Mouse (Mus musculus) heart, adult 2 months (tissue): ENCODE results near the gene Arrb1. TPM values are rescaled to one million over a fixed set of nuclear protein-coding genes. Genes with fewer than 3 reads are reported as not detected.
A peak's percentile ranks its signal among the peaks of the same experiment; 100 is the strongest.

Experiments
- DNase-seq, 2 experiments: peaks; one replicate each; pipeline ENCODE4 v3.0.0; 2021
- H3K27ac ChIP-seq: fragments of 200-600 bp; 2 replicates; pipeline ENCODE4 v1.8.1; 2022
- H3K27me3 ChIP-seq: fragments of 200-500 bp; 2 replicates; pipeline ENCODE4 v1.6.1; 2012; ENCODE audit warnings: mild to moderate bottlenecking, low read length, inconsistent platforms, mixed read lengths; ENCODE audit not compliant: control insufficient read depth, insufficient read depth
- H3K36me3 ChIP-seq: fragments of 200-500 bp; 2 replicates; pipeline ENCODE4 v1.6.1; 2012; ENCODE audit warnings: low read length, inconsistent platforms; ENCODE audit not compliant: control insufficient read depth, insufficient read depth
- H3K4me1 ChIP-seq: fragments of 200-500 bp; 2 replicates; pipeline ENCODE4 v1.6.1; 2011; ENCODE audit warnings: low read length; ENCODE audit not compliant: control insufficient read depth, insufficient read depth
- H3K4me3 ChIP-seq: fragments of 200-600 bp; 2 replicates; pipeline ENCODE4 v1.8.1; 2022
- H3K79me2 ChIP-seq: fragments of 200-500 bp; replicated peaks from 2 replicates; pipeline ENCODE4 v1.6.1; 2012; ENCODE audit warnings: mild to moderate bottlenecking, inconsistent platforms, low read length, moderate library complexity, mixed read lengths; ENCODE audit not compliant: control insufficient read depth, insufficient read depth
- H3K9ac ChIP-seq: fragments of 200-500 bp; 2 replicates; pipeline ENCODE4 v1.6.1; 2012; ENCODE audit warnings: low read depth, mild to moderate bottlenecking, control low read depth, inconsistent platforms, low read length, mixed read lengths
- CTCF ChIP-seq: fragments of 200-600 bp; IDR thresholded peaks from 2 replicates; pipeline ENCODE4 v1.8.1; 2022; ENCODE audit warnings: antibody characterized with exemption, mild to moderate bottlenecking, moderate library complexity
- EP300 ChIP-seq: fragments of 200-500 bp; IDR thresholded peaks from 2 replicates; pipeline ENCODE4 v1.6.1; 2011; ENCODE audit warnings: low read depth, low read length, control low read depth; ENCODE audit not compliant: insufficient read depth
- POLR2A ChIP-seq: fragments of 200-500 bp; IDR thresholded peaks from 2 replicates; pipeline ENCODE4 v1.6.1; 2011; ENCODE audit warnings: mild to moderate bottlenecking, low read depth, low read length, control low read depth; ENCODE audit not compliant: insufficient read depth
- WGBS: fragments of 180-500 bp; shearing (Covaris S2); methylation state at CpG from one replicate; pipeline ENCODE4 v1.1.7; 2018; 5-methylcytosine and 5-hydroxymethylcytosine counted together
- intact Hi-C: fragments of 180-260 bp; cut with DNase I; formaldehyde crosslinking; loops from one replicate; pipeline ENCODE4 v1.15.1; 2025
- polyA plus RNA-seq: library from polyadenylated mRNA; depleted of rRNA; stranded (reverse); fragments of >200 nt; gene quantifications from 2 replicates; pipeline ENCODE4 v1.2.3, GENCODE M21; 2012
- total RNA-seq, 2 experiments: library from RNA; stranded (reverse); gene quantifications; 2 replicates each; pipeline ENCODE4 v1.2.3; 2021

Arrb1 gene
- total and polyA plus RNA-seq, 3 experiments, result 15.6 to 22.4 (median 16.1) TPM

DNA sequence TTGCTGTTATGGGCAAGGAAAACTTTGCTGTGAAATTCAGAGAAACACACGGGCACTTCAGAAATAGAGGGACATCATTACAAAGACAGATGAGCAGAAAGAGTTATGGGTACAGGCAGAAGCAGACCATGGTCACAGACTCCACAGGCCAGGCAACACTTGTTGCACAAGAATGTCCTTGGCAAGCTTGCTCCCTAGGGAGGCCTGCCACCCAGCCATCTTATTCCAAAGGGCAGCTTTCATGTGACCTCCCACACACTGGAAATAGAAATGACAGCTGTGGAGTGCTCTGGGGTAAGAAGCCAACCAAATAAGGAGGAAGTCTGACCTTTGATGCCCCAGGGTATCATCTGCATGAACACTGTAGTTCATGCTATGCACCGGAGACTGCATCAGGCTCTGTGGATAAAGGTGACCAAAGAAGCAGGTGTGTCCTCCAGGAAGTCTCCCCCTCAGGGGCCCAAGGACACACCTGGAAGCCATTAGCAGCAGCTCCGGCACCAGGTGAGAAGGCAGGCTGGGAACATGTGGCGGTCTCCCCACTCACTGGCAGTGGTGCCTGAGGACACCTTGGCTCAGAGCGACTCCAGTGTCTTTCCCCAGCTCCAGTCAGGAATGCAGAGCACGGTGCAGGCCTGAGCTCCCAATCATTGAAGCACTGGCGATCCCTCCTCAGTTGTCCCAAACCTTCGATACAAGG is 98.8 kb downstream of the Arrb1 start:
- intact Hi-C loops, result no loop called here
- no peaks in the 10 kb centered on the region; the same call in 1 of the 2 replicates for H3K27me3 ChIP-seq
- H3K9ac ChIP-seq, result no peak overlapping the region
- no peak overlapping the region for H3K27ac ChIP-seq
- no peaks in the 10 kb centered on the region for H3K79me2 ChIP-seq
- peak in 1 of 2 experiments; percentile 52 for DNase-seq
- no peak overlapping the region for H3K4me3 ChIP-seq
- H3K36me3 ChIP-seq, result no peaks in the 10 kb centered on the region
- TF ChIP-seq POLR2A, result no peak
- 0 out of 2 replicates have a peak, but pooled peaks have one; percentile 18 for TF ChIP-seq EP300
- no peak for TF ChIP-seq CTCF
- WGBS, result 59% methylated on average over 8 of the region's 8 CpGs
- peaks cover 4% of the 10 kb centered on the region for H3K4me1 ChIP-seq

DNA sequence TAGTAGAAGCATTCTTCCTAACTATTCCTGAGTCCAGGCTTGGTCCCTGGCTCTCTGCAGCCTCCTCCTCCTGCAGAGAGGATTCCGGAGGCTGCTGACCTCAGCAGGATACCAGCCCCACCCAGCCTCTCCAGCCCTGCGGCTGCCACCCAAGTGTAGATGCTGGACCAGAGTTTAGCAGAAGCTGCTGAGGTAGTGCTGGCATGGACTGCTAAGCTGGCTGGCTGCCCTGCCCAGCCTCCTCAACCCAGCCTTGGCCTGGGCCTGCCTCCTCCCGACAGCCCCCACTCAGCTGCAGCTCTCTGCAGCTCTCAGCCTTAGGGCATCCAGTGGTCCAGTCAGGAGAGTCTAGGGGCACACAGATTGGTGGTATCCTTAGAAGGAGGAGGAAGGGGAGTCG is 106.0 kb downstream of the Arrb1 start:
- no peaks in the 10 kb centered on the region for H3K36me3 ChIP-seq
- peak in 1 of 2 experiments; percentile 48 for DNase-seq
- intact Hi-C loops, result no loop called here
- H3K27ac ChIP-seq, result no peak overlapping the region
- no peaks in the 10 kb centered on the region; the same call in 1 of the 2 replicates for H3K27me3 ChIP-seq
- no peaks in the 10 kb centered on the region for H3K4me1 ChIP-seq
- 30% methylated on average over 4 of the region's 4 CpGs for WGBS
- TF ChIP-seq EP300 (no peak), CTCF (no peak), POLR2A (no peak)
- H3K4me3 ChIP-seq, result no peak overlapping the region
- H3K9ac ChIP-seq, result no peak overlapping the region
- no peaks in the 10 kb centered on the region for H3K79me2 ChIP-seq

DNA sequence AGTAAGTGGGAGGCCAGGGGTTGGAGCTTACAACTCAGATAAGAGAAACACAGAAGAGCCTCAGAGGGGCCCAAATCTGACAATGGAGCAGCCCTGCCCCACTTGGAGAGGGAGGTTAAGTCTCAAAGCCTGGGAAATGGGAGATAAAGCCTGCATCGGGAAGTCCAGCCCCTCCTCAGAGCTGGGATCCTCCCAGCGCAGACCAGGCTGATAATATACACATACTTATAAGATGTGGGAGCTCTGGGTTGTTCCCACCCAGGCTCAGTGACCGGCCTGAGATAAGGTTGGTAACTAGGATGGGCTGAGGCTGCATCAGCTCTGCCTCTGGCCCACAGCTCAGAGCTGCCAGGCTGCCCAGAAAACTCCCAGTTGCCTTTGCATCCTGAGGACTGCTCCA is 106.8 kb downstream of the Arrb1 start:
- WGBS, result 9% methylated on average over 3 of the region's 3 CpGs
- no peak for TF ChIP-seq CTCF
- no peak for TF ChIP-seq EP300
- TF ChIP-seq POLR2A, result no peak

DNA sequence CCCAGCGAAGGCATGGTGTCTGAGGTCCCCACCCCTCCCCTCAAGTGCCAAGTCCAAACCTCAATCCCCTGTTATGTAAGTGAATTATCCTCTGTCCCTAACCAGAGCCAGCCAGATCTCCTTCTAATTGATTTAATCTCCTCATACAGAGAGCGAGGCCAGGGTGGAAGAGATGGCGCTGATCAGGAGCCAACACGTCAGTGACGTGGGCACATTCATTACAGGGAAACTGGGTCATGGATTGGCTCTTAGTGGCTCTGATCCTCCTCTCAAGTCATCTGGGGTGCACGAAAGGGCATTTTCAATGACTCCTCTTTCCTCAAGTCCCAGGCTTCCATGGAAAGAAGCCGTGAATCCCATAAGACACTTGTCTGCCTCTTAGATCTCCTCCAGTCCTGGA is 109.4 kb downstream of the Arrb1 start:
- intact Hi-C loops, result no loop called here
- Histone ChIP-seq H3K36me3 (no peaks in the 10 kb centered on the region), H3K4me1 (no peaks in the 10 kb centered on the region), H3K27me3 (no peaks in the 10 kb centered on the region), H3K79me2 (no peaks in the 10 kb centered on the region), H3K4me3 (no peak overlapping the region), H3K9ac (no peak overlapping the region), H3K27ac (no peak overlapping the region)
- DNase-seq, result no peak
- TF ChIP-seq EP300 (no peak), CTCF (no peak), POLR2A (no peak)
- WGBS, result 77% methylated on average over 7 of the region's 7 CpGs

More for the DNA sequence above, 106.8 kb downstream of the Arrb1 start:
- DNase-seq, result no peak
- Histone ChIP-seq H3K4me1 (no peaks in the 10 kb centered on the region), H3K27ac (no peak overlapping the region), H3K79me2 (no peaks in the 10 kb centered on the region), H3K27me3 (no peaks in the 10 kb centered on the region; the same call in 1 of the 2 replicates), H3K36me3 (no peaks in the 10 kb centered on the region), H3K4me3 (no peak overlapping the region), H3K9ac (no peak overlapping the region)
- intact Hi-C loops, result no loop called here

DNA sequence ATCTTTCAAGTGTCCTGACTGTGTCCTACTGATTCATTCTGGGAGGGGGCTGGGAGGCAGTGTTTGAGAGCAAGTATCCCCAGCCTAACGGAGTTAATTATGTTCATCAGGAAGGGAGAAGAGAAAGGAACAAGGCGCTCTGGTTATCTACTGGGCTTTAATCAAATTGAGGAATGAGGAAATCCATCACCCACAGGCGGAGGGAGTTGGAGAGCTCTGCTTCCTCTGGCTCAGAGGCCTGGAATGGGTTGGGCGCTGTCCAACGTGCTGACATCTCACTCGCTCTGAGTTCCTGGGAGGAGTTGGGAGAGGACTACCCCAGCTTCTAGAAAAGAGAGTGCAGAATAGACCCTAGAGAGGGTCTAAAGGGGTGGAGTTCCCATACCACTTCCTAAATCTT is 113.4 kb downstream of the Arrb1 start:
- H3K4me3 ChIP-seq, result no peak overlapping the region
- 2% methylated on average over 6 of the region's 6 CpGs for WGBS
- intact Hi-C loops, result no loop called here
- no peaks in the 10 kb centered on the region for H3K4me1 ChIP-seq
- no peak for TF ChIP-seq POLR2A
- no peak for TF ChIP-seq CTCF
- TF ChIP-seq EP300, result no peak
- H3K27ac ChIP-seq, result no peak overlapping the region
- H3K9ac ChIP-seq, result no peak overlapping the region
- no peaks in the 10 kb centered on the region for H3K27me3 ChIP-seq
- no peaks in the 10 kb centered on the region for H3K79me2 ChIP-seq
- no peaks in the 10 kb centered on the region for H3K36me3 ChIP-seq
- DNase-seq, result peak; percentile 69 to 76

DNA sequence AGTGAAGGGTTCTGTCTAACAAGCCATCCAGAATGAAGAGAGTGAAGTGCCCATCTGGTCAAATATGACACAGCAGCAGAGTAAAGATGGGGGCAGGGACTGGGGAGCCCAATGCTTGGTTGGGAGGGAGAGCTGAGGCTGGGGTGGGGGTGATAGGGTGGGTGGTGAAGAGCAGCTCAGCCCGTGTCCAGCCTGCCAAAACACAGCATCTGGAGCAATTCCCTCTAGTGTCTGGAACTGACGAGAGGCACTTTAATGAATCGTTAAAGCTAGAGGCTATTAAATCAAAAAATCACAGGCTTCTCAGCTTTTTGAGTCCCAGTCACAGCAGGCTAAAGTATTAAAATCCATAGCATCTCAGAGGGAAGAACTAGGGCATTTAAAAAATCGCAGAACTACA is 114.3 kb downstream of the Arrb1 start:
- H3K9ac ChIP-seq, result no peak overlapping the region
- 57% methylated on average over 4 of the region's 4 CpGs for WGBS
- H3K27me3 ChIP-seq, result no peaks in the 10 kb centered on the region
- TF ChIP-seq POLR2A (no peak), EP300 (no peak), CTCF (no peak)
- H3K27ac ChIP-seq, result no peak overlapping the region
- no peak overlapping the region for H3K4me3 ChIP-seq
- no peak for DNase-seq
- intact Hi-C loops, result no loop called here
- no peaks in the 10 kb centered on the region for H3K4me1 ChIP-seq
- H3K36me3 ChIP-seq, result no peaks in the 10 kb centered on the region
- H3K79me2 ChIP-seq, result no peaks in the 10 kb centered on the region
